Mouse (Mus musculus) intestine, postnatal 0 days (tissue): ENCODE measurements at regions not wholly inside any gene's neighbourhood (a gene's known extent, or its start where the extent isn't known, plus 50 kb on each side); places are given as distances from the start of the nearest gene placed in this dataset.

Source experiments
- ATAC-seq: fragments of 200-750 bp; cut with Nextera tagmentation; 2 replicates; pipeline ENCODE4 v1.8.0; 2017; ENCODE audit warnings: mild to moderate bottlenecking, moderate TSS enrichment, moderate library complexity
- H3K27ac ChIP-seq: fragments of 300-500 bp; sonication (generic); 2 replicates; pipeline ENCODE4 v1.5.1; 2014; ENCODE audit warnings: mild to moderate bottlenecking, low read depth, low read length, moderate library complexity
- H3K27me3 ChIP-seq: fragments of 300-500 bp; sonication (generic); replicated peaks from 2 replicates; pipeline ENCODE4 v1.6.1; 2014; ENCODE audit warnings: low read length, mixed read lengths; ENCODE audit not compliant: control insufficient read depth, insufficient read depth
- H3K36me3 ChIP-seq: fragments of 300-500 bp; sonication (generic); 2 replicates; pipeline ENCODE4 v1.6.1; 2014; ENCODE audit warnings: mild to moderate bottlenecking, moderate library complexity; ENCODE audit not compliant: control insufficient read depth, insufficient read depth
- H3K4me1 ChIP-seq: fragments of 300-500 bp; sonication (generic); replicated peaks from 2 replicates; pipeline ENCODE4 v1.6.1; 2014; ENCODE audit warnings: antibody characterized with exemption, low read length, mixed read lengths; ENCODE audit not compliant: control insufficient read depth, insufficient read depth
- H3K4me2 ChIP-seq: fragments of 300-500 bp; sonication (generic); replicated peaks from 2 replicates; pipeline ENCODE4 v1.6.1; 2014; ENCODE audit warnings: low read depth, mild to moderate bottlenecking, moderate library complexity
- H3K4me3 ChIP-seq: fragments of 300-500 bp; sonication (generic); 2 replicates; pipeline ENCODE4 v1.5.1; 2014; ENCODE audit warnings: low read depth, low read length
- H3K9ac ChIP-seq: fragments of 300-500 bp; sonication (generic); 2 replicates; pipeline ENCODE4 v1.6.1; 2014; ENCODE audit warnings: mild to moderate bottlenecking, low read depth, low read length
- H3K9me3 ChIP-seq: fragments of 300-500 bp; sonication (generic); 2 replicates; pipeline ENCODE4 v1.6.1; 2016; ENCODE audit warnings: mixed run types; ENCODE audit not compliant: control insufficient read depth
- CTCF ChIP-seq: sonication (generic); IDR thresholded peaks from 2 replicates; pipeline ENCODE4 v1.5.1; 2016; ENCODE audit warnings: low read depth, mild to moderate bottlenecking, control low read depth, antibody characterized with exemption, moderate library complexity
- WGBS: fragments of 180-500 bp; shearing (Covaris S2); extraction: QIAGEN DNeasy Blood & Tissue Kit; methylation state at CpG from one replicate; pipeline ENCODE4 v1.1.7; 2014; 5-methylcytosine and 5-hydroxymethylcytosine counted together

DNA sequence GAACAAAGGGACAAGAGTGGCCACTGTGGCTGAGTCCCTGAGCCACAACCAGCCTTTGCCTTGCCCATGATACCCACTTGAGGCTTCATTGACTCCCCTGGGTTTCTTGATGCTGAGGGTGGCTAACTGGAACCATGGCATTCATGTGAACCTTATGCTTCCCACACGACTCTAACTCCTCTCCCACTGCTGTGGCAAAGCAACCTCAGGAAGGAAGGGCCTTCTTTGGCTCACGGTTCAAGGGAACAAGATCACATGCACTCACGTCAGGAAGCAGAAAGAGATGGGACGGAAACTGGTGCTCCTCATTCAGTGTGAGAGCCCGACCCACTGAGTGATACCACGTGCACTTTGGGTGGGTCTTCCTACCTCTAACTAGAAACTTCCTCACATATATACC is 190.3 kb downstream of the Pdcd6ip start:
- no peak overlapping the region for H3K9ac ChIP-seq
- TF ChIP-seq CTCF: no peak
- H3K4me2 ChIP-seq: no peak overlapping the region
- ATAC-seq: no peak
- WGBS: 88% methylated on average over 6 of the region's 6 CpGs
- H3K9me3 ChIP-seq: no peaks in the 10 kb centered on the region
- no peak overlapping the region for H3K4me3 ChIP-seq
- no peak overlapping the region for H3K27ac ChIP-seq
- H3K36me3 ChIP-seq: no peaks in the 10 kb centered on the region
- no peaks in the 10 kb centered on the region for H3K4me1 ChIP-seq
- no peaks in the 10 kb centered on the region for H3K27me3 ChIP-seq

DNA sequence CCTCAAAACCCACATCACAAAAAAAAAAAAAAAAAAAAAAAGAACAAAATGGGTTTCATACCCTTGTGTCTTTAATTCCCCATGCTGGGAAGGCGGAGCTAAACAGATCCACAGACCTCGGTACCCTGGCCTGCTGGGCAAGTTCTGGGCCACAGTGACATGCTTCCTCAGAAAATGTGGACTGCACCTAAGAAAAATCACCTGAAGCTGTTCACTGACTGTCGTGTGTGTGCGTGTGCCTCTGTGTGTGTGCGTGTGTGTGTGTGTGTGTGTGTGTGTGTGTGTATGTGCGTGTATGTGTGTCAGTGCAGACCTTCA is 192.4 kb downstream of the Pdcd6ip start:
- H3K27me3 ChIP-seq: no peaks in the 10 kb centered on the region
- H3K9ac ChIP-seq: no peak overlapping the region
- WGBS: 78% methylated on average over 6 of the region's 6 CpGs
- no peak overlapping the region for H3K27ac ChIP-seq
- no peaks in the 10 kb centered on the region for H3K9me3 ChIP-seq
- H3K4me1 ChIP-seq: no peaks in the 10 kb centered on the region
- ATAC-seq: no peak
- TF ChIP-seq CTCF: no peak
- no peak overlapping the region for H3K4me3 ChIP-seq
- H3K4me2 ChIP-seq: no peak overlapping the region
- H3K36me3 ChIP-seq: no peaks in the 10 kb centered on the region

- Histone ChIP-seq H3K27me3 (no peaks in the 10 kb centered on the region), H3K4me3 (no peak overlapping the region), H3K4me1 (no peaks in the 10 kb centered on the region), H3K9ac (no peak overlapping the region), H3K27ac (no peak overlapping the region), H3K36me3 (no peaks in the 10 kb centered on the region), H3K9me3 (no peaks in the 10 kb centered on the region), H3K4me2 (no peak overlapping the region)
- no peak for TF ChIP-seq CTCF
- no peak for ATAC-seq
- 78% methylated on average over 23 of the region's 23 CpGs for WGBS
Observed at GRCm38 (mm10) chr9:113514846-113515702, 193.0 kb downstream of the Pdcd6ip start.

DNA sequence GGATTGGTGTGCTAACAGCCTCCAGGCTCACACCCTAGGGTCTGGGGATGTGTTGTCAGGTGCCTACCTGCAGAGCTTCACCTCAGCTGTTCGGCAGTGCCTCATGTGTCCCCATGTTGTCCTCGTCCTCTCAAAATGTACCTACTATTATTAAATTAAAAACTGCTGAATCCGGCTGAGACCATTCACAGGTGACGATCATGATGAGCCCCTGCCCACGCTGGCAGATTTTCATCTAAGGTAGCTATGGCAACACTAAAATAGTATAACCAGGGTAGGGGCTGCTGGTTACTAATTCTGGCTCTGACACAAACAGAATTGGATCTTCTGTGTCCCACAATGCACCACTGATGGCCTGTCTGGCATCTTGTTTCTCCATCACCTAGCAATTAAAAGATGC is 196.8 kb downstream of the Pdcd6ip start:
- ATAC-seq: no peak
- Histone ChIP-seq H3K4me2 (no peak overlapping the region), H3K27ac (no peak overlapping the region), H3K9ac (no peak overlapping the region), H3K36me3 (no peaks in the 10 kb centered on the region), H3K27me3 (no peaks in the 10 kb centered on the region), H3K4me1 (no peaks in the 10 kb centered on the region), H3K9me3 (no peaks in the 10 kb centered on the region), H3K4me3 (no peak overlapping the region)
- no peak for TF ChIP-seq CTCF
- WGBS: 82% methylated on average over 5 of the region's 5 CpGs

GRCm38 (mm10) chr9:113509368-113509767 is 198.7 kb downstream of the Pdcd6ip start:
- Histone ChIP-seq H3K4me1 (no peaks in the 10 kb centered on the region), H3K4me2 (no peak overlapping the region), H3K27me3 (no peaks in the 10 kb centered on the region), H3K9ac (no peak overlapping the region), H3K4me3 (no peak overlapping the region), H3K27ac (no peak overlapping the region), H3K9me3 (no peaks in the 10 kb centered on the region), H3K36me3 (no peaks in the 10 kb centered on the region)
- no peak for ATAC-seq
- no peak for TF ChIP-seq CTCF
- 92% methylated on average over 7 of the region's 7 CpGs for WGBS

DNA sequence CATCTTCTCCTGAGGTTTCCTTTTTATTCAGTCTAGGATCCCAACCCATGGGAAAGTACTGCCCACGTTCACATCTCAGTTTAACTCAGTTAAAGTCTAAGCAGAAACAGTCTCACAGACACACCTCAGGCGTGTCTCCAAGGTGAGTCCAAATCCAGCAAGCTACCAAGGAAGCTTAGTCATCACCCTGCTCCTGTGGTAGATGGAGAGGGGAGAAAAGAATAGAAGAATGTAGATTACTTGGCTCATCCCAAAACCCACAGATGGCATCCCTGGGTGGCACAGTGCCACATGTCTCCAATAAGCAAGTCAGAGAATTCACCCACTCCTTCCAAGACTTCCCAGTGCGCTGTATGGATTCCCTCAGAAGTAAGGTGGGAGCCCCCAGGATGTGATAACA is 199.2 kb downstream of the Pdcd6ip start:
- TF ChIP-seq CTCF: no peak
- Histone ChIP-seq H3K27ac (no peak overlapping the region), H3K9ac (no peak overlapping the region), H3K36me3 (no peaks in the 10 kb centered on the region), H3K27me3 (no peaks in the 10 kb centered on the region), H3K4me2 (no peak overlapping the region), H3K9me3 (no peaks in the 10 kb centered on the region), H3K4me1 (no peaks in the 10 kb centered on the region), H3K4me3 (no peak overlapping the region)
- ATAC-seq: no peak
- WGBS: 86% methylated on average over 3 of the region's 3 CpGs
